Mouse (Mus musculus) thymus, adult 2 months (tissue): ENCODE results near the gene Gkn2.

ENCODE experiments used
- CTCF ChIP-seq: fragments of 200-500 bp; IDR thresholded peaks from 2 replicates; pipeline ENCODE4 v1.5.1; 2012; ENCODE audit warnings: mild to moderate bottlenecking, control low read depth, low read length, moderate library complexity, borderline replicate concordance; ENCODE audit not compliant: control insufficient read depth, poor library complexity, insufficient read depth; ENCODE audit errors: extremely low read depth
- POLR2A ChIP-seq: fragments of 200-500 bp; IDR thresholded peaks from 2 replicates; pipeline ENCODE4 v1.6.1; 2012; ENCODE audit warnings: mild to moderate bottlenecking, low read length, control low read depth, moderate library complexity; ENCODE audit not compliant: control insufficient read depth, poor library complexity, insufficient read depth; ENCODE audit errors: extremely low read depth

DNA sequence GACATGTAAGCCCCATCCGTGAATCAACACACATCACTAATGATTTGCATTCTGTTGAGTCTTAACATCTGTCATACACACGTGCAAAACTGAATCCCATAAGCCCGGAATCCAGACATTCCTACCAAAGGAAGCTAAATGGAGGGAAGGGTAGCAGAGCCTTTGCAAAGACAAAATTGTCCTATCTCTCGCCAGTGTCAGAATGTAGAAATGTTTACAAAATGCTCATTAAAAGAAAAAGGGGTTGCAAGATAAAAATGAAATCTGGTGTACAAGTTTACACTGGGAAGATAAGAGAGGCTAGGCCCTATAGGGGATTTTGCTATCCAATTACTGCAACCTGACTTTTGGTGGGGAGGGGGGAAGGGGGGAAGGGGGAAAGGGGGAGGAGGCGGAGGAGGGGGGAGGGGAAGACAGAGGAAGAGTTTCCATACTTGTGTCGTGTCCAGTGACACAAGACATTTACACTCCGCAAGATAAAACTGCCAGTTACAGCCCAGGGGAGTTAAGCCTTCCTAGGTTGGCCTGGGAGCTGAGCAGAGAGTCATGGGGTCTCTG, 55.4 kb downstream of the Gkn2 start, which contains the start of gene Bmp10:
- TF ChIP-seq POLR2A, result no peak
- no peak for TF ChIP-seq CTCF
